Mouse (Mus musculus) ES-Bruce4 (cell line): ENCODE data around the gene H2-Ab1.

Experiments
- CTCF ChIP-seq: IDR thresholded peaks from one replicate; pipeline ENCODE4 v1.8.1; 2011; ENCODE audit warnings: low read depth, low read length
- EP300 ChIP-seq: IDR thresholded peaks from 2 replicates; pipeline ENCODE4 v1.6.1; 2011; ENCODE audit warnings: low read depth, low read length; ENCODE audit not compliant: insufficient read depth
- POLR2A ChIP-seq: IDR thresholded peaks from one replicate; pipeline ENCODE4 v1.8.1; 2011; ENCODE audit warnings: low read length; ENCODE audit not compliant: insufficient read depth

DNA sequence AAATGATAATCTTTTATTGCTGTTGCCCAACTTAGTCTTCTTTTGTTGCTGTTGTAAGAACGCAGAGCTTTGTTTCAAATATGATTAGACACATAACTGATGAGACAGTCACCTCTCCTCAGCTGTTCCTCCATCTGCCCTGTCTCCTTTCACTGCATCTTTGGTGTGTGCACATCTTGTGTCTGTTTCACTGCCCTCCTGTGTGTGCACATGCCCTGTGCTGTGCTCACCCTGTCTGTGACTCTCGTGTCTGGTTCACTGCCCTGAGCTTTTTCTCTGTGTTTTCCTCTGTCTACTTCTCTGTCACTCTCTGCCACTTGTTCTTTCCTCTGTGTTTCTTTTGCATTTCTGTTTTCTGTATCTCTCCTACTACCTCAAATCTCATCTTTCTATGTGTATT, 12.7 kb downstream of the H2-Ab1 start:
- no peak for TF ChIP-seq POLR2A
- TF ChIP-seq CTCF: no peak
- TF ChIP-seq EP300: no peak
